Mouse (Mus musculus): Measurements from ENCODE around the gene Psmd2.

Gene Psmd2

DNA sequence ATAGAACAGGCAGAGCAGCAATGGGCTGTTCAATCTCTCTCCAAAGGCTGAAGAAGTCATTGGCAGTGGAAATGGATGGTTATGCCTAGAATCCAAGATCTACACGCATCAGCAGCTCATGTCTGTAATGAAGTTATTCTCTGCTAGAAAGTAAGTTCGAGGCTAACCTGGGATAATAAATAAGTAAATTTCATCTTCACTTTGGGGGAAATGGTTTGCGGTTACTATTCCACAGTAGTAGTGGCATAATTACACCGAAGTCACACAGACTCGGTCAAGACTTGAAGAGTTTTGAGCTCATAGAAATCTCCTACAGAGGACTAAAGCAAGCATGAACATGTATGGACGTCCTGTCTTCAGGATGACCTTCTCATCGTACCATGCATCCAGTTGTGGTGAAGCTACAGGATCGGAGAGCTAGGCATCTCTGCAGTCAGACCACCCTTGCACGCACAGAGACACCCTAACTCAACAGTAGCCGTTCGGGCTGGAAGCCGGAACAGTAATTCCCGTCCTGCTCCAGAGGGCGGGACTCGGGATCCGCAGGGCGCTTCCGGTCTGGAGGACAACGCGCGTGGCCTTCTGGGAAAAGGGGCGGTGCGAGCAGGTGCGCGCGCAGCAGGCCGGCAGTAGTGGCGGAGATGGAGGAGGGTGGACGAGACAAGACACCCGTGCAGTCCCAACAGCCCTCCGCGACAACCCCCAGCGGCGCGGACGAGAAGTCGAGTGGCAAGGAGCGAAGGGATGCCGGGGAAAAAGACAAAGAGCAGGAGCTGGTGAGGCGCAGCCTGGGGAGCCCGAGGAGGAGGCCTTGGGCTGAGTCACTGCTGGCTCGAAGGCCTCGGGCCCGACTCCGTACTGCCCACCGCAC lies at the start of gene Psmd2:
Psmd2 (plus strand) TSS at position 577 of the 871 bp plus-strand sequence.
- in situ Hi-C loops (cut with MboI; ENCODE audit: low sequenced_read_pairs): no loop called here

DNA sequence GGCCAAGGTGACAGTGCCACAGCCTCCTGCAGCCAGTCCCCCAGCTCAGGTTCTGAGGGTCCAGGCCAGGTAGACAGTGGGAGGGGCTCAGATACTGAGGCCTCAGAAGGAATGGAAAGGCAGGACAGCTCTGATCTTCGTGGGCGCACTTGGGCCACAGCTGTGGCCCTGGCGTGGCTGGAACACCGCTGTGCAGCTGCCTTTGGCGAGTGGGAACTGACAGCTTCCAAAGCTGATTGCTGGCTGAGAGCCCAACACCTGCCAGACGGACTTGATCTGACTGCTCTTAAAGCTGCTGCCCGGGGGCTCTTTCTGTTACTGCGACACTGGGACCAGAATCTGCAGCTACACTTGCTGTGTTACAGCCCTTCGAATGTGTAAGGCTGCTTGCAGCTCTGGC lies 46.7 kb upstream of the Psmd2 start:
- in situ Hi-C loops (cut with MboI; ENCODE audit: low sequenced_read_pairs): no loop called here

DNA sequence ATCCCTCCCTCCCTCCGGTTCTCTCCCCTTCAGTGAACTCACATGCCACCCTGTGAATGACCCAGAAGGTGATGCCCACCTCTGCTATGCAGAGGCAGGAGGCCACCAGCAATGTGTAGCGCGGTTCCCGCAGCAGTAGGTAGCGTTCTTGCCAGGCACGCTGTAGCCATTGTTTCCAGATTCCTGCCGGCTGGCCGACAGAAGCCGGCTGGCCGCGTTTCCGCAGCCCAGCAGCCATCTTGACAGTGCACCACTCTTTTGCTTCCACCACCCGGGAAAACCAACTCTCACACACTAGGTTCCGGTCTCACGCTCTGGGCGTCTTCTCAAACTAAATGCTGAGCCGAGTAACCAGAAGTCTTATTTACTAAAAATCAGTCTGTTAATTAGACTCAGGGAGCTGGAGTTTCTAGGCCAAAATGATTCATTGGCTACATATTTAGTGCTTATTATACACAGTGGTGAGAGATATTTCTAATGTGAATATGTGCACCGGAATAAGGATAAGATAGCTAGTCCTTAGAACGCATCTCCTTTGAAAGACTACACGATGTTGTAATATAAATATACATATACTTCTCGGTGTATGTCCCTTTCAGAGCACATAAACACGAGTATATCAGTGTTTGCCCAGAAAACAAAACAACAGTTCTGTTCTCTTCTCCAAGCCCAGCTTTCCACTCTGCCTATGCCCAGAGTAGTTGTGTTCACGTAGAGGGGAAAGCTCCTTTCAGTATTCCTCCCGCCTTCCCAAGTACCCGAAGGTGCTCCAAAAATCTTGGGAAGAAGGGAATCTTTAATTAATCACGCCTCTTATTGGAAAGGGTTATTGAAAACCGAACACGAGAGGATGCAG lies 40.7 kb upstream of the Psmd2 start:
- in situ Hi-C loops (cut with MboI; ENCODE audit: low sequenced_read_pairs): no loop called here

DNA sequence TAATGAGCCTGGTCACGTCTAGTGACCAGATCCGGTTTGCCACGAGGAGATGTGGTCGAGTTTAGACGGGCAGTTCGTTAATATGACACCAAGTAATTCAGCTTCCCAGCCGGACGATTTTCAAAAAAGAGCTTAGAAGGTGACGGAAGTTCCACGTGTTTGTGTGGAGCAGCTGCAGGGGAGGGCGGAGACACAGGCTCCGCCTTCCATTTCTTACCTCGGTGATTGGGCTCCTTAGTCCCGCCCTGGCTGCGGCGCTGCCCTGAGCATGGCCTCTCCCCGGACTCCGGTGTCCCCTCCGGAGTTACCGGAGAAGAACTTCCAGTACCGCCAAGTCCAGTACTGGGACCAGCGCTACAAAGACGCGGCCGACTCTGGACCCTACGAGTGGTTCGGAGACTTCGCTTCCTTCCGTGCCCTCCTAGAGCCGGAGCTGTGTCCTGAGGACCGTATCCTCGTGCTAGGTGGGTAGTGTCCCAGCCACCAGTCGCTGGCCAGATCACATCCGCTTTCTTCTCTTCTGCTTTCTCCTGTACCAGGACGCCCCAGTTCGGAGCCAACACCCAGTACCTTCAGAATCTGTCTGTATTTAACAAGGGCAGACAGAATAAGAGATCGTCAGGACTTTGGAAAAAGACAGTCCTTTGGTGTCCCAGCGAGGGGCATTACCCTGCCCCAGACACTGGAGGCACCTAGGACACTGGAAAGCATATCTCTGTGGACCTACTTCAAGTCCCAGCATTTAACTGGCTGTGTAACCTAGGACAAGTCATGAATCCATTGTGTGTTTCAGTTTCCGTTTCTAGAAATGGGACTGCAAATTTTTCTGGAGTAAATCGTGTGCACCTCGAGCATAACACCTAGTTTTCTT lies 39.9 kb upstream of the Psmd2 start, which contains the start of the genes Eef1akmt4, Gm49333 and Alg3:
Eef1akmt4 (plus strand) TSS at position 237 of the 871 bp plus-strand sequence.
Gm49333 (plus strand) TSS at position 254 of the 871 bp plus-strand sequence.
Alg3 (minus strand) TSS at position 379 of the 871 bp plus-strand sequence.
- in situ Hi-C loops (cut with MboI; ENCODE audit: low sequenced_read_pairs): no loop called here

DNA sequence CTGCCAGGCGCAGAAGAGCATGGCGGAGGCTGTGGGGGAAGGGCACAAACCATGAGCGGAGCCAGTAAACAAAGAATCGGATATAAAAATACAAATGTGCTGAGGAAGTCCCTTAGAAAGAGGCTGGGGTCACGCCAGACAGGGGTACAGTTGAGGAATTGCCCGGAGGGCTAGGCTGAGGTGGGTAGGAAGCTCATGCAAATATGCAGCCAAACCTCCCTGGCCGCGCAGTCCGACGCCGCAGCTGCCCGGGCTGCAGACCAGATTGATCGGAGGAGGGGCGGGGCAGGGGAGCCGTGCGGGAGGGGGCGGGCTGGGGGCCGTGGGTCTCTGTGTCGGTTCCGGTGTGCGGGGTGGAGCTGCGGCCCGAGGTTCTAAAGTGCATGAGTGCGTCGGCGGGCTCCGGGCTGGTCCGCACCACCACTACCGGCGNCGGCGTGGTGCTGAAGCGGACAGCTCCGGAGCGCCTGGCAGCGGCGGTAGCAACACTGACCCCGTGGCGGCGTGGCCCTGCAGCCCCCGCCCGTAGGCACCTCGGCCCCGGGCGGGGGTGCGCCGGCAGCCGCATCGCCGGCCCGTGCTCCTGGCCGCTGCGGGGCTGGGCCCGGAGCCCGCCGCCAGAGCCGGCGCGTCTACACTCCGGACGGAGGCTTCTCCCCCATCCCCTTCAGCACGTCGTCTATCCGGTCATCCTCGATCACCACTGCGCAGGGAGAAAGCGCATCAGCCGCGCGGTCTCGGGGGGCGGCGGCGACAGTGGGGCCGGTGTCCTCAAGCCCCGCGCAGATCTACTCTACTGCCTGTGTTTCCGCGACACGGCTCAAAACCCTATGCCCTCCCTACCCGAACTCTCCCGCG lies 31.7 kb upstream of the Psmd2 start:
- in situ Hi-C loops (cut with MboI; ENCODE audit: low sequenced_read_pairs): no loop called here

DNA sequence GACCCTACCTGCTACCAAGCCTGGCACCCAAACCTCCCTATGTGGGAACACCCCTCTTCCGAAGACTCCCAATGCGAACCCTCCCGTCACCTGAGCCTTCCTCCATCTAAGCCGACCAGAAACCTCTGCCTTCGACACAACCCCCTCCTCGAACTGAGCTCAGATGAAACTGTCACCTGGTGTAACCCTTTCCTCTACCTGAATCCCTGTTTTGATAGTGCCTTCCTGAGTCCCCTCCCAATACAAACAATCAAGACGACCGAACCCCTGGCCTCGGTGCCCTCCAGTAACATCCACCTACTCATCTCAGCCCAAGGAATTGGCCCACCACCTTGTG lies 31.1 kb upstream of the Psmd2 start:
- in situ Hi-C loops (cut with MboI; ENCODE audit: low sequenced_read_pairs): no loop called here

DNA sequence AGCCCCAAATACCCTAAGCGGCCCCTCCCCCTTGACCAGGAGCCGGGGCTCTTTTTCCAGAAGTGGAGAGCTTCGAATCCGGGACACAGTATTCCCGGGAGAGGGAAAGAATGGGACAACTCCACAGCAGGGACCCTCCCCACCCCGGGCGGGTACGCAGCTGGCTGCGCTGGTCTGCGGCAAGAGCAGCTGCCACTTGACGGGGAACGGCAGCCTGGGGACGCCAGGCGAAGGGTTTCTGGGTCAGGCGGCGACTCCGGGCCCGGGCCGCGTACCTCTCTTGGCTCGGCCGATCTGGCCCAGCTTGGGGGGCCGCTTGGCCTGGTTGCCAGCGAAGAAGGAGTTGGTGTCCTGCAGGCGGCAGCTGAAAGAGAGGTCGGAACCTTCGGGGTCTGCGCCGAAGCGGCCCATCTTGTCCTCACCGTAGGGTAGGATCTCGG lies 30.7 kb upstream of the Psmd2 start:
- in situ Hi-C loops (cut with MboI; ENCODE audit: low sequenced_read_pairs): no loop called here

DNA sequence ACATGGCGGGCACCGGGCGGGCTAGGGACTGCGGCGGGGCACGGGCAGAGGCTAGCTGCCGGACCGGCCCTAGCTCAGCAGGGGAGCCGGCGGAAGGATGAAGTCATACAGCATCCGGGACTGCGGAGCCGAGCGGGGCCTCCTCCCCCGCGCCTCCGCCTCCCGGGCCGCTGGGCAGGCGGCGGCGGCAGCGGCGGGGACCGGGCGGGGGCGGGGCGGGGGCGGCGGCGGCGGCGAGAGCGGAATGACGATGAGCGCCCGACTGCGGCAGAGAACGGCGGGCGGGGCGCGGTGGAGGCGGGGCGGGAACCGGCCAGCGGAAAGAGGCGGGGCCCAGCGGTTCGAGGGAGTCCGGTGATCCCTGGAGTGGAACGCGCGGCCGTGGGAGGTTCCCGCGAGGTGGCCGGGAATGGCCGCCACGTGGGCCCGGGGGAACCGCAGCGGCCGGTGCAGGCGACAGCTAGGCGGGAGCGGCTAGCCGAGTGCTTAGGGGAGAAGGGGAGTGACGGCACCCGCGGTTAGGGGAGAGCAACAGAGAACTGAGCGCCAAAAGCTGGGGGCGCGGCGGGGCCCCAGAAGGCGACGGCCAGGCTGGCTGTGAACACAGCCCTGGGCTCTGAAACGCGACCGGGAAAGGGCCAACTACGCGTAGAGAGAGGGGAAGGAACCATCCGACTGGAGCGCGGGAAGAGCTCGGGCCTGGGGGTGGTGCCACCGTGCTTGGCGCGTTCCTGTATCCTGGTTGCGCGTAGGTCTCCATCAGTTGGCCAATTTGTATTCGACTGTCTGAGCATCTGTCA lies 30.1 kb upstream of the Psmd2 start, which contains the start of gene Camk2n2:
Camk2n2 (minus strand) TSS at position 97 of the 800 bp plus-strand sequence.
- in situ Hi-C loops (cut with MboI; ENCODE audit: low sequenced_read_pairs): no loop called here

DNA sequence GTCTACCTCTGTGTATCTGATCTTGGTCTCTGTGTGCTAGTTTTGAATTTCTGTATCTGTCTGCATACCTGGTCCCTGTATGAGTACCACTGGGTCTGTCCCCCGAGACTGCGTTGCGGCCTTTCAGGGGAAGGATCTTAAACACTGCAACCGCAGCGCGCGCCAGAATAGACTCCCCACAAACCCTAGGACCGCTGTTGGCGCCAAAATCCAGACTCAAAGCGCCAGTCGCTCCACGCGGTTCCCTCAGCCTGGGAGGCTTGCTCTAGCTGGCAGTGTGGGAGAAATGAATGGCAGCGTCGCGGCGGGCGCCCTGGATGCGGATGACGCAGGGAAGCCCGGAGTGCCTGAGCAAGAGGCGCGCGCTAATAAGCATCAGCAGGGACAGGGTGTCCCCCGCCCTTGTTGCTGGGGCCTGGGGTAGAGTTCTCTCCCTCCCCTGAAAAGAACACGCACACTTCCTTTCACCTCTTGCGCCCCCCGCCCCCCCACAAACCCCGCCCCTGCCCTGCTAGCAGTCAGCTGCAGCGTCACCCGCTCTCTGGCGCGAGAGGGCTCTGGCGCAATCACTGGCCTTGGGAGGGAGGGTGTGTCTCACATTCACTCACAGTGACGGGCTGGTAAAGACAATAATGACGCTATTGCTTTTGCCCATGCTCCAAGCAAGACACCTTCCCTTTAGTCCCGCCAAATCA lies 29.3 kb upstream of the Psmd2 start:
- in situ Hi-C loops (cut with MboI; ENCODE audit: low sequenced_read_pairs): no loop called here

DNA sequence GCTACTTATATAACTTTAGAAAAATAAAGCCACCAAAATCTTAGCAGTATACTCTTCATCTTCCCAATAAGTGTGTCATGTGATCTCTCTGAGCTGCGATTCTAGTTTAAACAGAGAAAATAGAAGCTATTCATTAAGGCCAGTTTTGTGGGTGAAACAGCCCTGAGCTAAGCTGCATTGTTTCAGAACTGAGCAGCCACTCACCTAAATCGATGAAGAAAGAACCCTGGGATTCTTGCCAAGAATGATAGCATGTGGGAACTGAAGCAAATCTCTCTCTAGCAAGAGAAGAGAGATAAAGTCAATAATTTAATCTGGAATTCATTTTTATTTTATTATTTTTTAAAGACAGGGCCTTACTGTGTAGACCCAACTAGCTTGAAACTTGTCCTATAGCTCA lies 28.2 kb upstream of the Psmd2 start:
- in situ Hi-C loops (cut with MboI; ENCODE audit: low sequenced_read_pairs): no loop called here

DNA sequence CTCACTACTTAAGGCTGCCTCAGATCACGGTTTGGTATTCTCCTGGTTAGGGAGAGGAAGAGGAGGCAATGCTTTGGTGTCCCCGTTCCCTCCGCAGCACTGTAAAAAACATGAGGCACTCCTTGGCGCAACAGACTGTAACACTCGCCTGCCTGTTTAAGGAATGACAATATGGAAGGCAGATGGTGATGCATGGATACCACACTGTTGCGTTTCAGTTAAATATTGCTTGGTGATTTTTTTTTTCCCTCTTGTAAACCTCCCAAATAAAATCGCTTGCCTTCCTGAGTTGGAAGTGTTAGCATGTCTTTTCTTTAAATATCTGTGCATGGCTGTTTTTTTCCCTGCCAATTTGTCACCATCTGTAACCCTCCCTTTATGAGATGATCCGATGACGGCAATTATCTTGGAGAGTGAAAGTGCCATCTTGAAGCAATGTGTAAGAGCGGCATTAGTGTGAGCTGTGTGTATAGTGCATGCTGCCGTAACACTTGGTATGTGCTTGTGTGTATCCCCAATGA lies 22.5 kb upstream of the Psmd2 start:
- in situ Hi-C loops (cut with MboI; ENCODE audit: low sequenced_read_pairs): no loop called here

DNA sequence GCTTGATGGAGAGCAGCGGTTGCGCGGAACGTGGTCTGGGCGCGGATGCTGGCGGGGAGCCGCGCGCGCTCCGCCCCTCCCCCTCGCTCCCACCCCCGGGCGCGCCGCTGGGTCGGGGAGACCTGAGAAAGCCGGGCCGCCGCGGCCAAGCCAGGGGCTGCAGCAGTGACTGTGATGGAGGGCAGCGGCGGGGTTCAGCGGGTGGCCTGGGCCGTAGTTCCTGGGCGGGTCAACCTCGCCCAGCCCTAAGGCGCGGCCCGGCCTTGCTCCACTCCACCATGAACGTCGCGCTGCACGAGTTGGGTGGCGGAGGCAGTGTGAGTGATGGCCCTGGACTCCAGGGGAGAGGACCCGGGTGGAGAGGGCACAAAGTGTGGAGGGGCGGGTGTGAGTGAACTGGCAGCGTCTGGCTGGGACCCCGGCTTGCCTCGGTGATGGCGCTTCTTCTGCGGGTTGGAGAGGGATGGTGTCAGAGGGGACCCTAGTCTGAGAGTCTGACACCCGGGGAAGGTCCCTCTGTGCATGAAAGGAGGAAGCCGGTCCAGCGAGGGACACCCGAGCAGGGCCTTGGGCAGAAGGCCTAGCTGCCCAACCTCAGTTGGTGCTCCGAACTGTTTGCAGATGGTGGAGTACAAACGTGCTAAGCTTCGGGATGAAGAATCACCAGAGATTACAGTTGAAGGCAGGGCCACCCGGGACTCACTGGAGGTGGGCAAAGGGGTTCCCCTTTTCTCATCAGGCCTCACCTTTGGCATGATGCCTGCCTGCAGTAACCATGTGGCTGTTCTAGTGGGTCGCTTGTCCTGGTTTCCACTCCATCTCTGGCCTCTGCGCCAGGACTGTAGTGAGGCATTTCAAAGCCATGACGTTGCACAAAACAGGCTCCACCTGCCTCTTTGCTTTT lies 21.5 kb upstream of the Psmd2 start, which contains the start of gene Ece2:
Ece2 (plus strand) TSS at position 98 of the 904 bp plus-strand sequence.
- in situ Hi-C loops (cut with MboI; ENCODE audit: low sequenced_read_pairs): no loop called here

DNA sequence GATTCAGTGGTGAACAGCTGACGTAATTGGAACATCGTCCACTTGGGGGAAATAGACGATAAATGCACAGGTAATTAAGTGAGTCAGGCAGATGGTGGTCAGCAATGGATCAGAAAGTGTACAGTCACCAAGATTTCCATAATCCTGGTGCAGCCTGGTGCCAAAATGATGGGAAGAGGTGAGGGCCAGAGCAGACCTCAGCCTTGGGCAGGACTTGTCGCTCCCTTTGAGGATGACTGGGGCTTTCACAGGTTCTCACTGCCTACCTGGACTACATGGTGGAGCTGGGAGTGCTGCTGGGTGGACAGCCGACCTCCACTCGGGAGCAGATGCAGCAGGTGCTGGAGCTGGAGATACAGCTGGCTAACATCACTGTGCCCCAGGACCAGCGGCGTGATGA lies 14.0 kb upstream of the Psmd2 start:
- in situ Hi-C loops (cut with MboI; ENCODE audit: low sequenced_read_pairs): no loop called here

DNA sequence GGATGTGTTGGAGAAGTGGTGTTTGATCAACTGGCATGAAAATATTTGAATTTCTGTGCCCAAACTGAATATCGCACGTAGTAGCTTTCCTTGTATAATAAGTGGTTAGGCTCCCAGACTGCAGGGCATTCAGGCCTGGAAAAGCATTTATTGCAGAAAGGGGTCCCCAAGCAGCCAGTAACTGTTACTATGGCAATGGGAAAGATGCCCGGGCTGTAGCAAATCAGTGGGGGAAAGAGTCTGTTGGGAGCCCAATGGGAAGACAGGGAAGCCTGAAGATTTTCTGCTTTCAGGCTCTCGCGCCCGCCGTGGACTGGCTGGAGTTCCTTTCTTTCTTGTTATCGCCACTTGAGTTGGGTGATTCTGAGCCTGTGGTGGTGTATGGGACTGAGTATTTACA lies 13.1 kb upstream of the Psmd2 start:
- in situ Hi-C loops (cut with MboI; ENCODE audit: low sequenced_read_pairs): no loop called here

DNA sequence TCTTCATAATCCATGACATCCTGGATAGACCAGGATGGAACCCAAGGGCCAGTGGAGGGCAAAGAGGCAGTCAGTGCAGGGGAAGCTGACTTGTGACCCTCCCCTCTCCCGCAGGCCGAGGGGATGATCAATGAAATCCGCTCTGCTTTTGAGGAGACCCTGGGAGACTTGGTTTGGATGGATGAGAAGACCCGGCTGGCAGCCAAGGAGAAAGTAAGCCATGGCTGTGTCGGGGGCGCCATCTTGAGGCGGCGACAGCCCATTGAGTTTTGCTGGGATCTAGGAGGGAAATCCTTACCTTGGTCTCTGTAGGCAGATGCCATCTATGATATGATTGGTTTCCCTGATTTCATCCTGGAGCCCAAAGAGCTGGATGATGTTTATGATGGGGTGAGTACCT lies 9.3 kb upstream of the Psmd2 start:
- in situ Hi-C loops (cut with MboI; ENCODE audit: low sequenced_read_pairs): loop anchor here (10.0 kb wide), 1 partner anchor 137 kb away; no protein-coding TSS in a partner anchor

DNA sequence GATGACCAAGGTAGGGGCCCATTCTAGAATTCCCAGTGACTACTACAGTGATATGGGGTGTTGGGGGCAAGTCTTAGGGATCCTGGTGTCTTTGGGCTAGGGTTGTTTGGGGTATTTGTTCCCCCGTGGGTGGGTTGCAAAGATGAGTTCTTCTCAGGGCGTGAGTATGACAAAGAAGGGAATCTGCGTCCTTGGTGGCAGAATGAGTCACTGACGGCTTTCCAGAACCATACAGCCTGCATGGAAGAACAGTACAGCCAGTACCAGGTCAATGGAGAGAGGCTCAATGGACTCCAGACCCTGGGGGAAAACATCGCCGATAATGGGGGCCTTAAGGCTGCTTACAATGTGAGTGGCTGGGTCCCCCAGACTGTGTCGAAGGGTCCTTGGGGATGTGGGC lies 7.5 kb upstream of the Psmd2 start:
- in situ Hi-C loops (cut with MboI; ENCODE audit: low sequenced_read_pairs): loop anchor here (10.0 kb wide), 1 partner anchor 139 kb away; no protein-coding TSS in a partner anchor

DNA sequence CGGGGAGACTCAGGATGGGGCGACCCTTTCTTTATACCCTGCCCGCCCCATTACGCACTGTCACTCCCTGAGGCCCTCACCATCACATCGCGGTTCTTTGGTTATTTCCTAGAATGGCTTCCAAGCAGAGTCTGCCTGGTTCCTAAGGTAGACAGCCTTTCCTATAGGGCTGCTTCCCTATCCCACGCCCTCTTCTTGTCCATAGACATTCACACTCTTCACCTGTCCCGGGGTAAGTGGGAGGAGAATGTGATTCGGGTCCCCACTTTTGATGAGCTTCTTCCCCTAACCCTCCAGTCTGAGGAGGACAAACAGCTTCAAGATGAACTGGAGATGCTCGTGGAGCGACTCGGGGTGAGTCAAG lies 477 bp downstream of the Psmd2 start:
- in situ Hi-C loops (cut with MboI; ENCODE audit: low sequenced_read_pairs): no loop called here
